Mouse (Mus musculus) C2C12 (cell line): ENCODE results near the gene Tiparp.

Experiments
- CTCF ChIP-seq: IDR thresholded peaks from one replicate; pipeline ENCODE4 v1.5.1; 2011; ENCODE audit not compliant: control insufficient read depth, insufficient read depth, insufficient read length
- MAX ChIP-seq: IDR thresholded peaks from one replicate; pipeline ENCODE4 v1.6.1; 2011; ENCODE audit warnings: mild to moderate bottlenecking, control low read depth
- MYOD1 ChIP-seq: IDR thresholded peaks from one replicate; pipeline ENCODE4 v1.6.1; 2011; ENCODE audit warnings: low read depth; ENCODE audit not compliant: control insufficient read depth, insufficient read length

DNA sequence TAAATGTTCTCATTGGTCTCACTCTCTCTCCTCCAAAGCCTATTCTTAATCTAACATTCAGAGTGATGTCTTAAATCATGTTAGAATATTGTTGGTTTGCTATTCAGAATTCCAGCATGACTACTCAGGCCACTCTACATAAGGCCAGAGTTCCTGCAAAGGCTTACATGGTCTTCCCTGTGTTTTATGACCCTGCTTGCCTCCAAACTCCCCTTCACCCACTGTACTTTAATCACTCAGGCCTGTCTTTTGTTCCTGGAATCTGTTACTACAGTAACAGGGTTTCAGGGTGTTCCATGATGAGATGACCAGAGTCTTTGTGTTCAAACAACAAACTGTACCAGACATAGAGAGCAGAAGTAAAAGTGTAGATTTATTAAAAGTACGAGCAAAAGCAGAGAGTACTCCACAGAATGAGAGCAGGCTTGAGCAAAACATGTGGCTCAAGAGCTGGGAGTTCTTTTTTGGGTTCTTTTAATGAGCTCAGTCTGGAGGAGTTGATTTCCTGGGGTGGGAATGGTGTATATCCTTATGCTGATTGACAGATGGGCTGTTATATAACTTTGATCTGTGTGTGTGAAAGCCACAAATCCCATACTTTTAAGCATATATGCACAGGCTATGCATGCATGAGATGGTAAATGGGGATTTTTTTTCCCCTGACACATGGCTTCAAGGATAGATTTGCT, 39.5 kb upstream of the Tiparp start:
- no peak for TF ChIP-seq MAX
- no peak for TF ChIP-seq CTCF
- TF ChIP-seq MYOD1 = no peak
